Mouse (Mus musculus) heart, embryonic 15.5 days (tissue): ENCODE measurements around the gene Mme. TPM values are rescaled to one million over a fixed set of nuclear protein-coding genes. Genes with fewer than 3 reads are reported as not detected.

ENCODE experiments used
- ATAC-seq: fragments of 200-750 bp; cut with Nextera tagmentation; replicated peaks from 2 replicates; pipeline ENCODE4 v1.8.0; 2017; ENCODE audit warnings: low read depth, moderate TSS enrichment; ENCODE audit not compliant: insufficient number of reproducible peaks, insufficient read depth, low FRiP score
- H3K27ac ChIP-seq: fragments of 300-500 bp; sonication (generic); 2 replicates; pipeline ENCODE4 v1.5.1; 2015; ENCODE audit warnings: mild to moderate bottlenecking, inconsistent platforms
- H3K27me3 ChIP-seq: fragments of 300-500 bp; sonication (generic); 2 replicates; pipeline ENCODE4 v1.6.1; 2015; ENCODE audit warnings: inconsistent platforms
- H3K36me3 ChIP-seq: fragments of 300-500 bp; sonication (generic); 2 replicates; pipeline ENCODE4 v1.6.1; 2015; ENCODE audit warnings: mild to moderate bottlenecking, inconsistent platforms
- H3K4me1 ChIP-seq: fragments of 300-500 bp; sonication (generic); replicated peaks from 2 replicates; pipeline ENCODE4 v1.6.1; 2015; ENCODE audit warnings: inconsistent platforms
- H3K4me2 ChIP-seq: fragments of 300-500 bp; sonication (generic); 2 replicates; pipeline ENCODE4 v1.6.1; 2015; ENCODE audit warnings: inconsistent platforms, mild to moderate bottlenecking, moderate library complexity
- H3K4me3 ChIP-seq: fragments of 300-500 bp; sonication (generic); 2 replicates; pipeline ENCODE4 v1.5.1; 2015; ENCODE audit warnings: mild to moderate bottlenecking, inconsistent platforms
- H3K9ac ChIP-seq: fragments of 300-500 bp; sonication (generic); 2 replicates; pipeline ENCODE4 v1.6.1; 2015; ENCODE audit warnings: mild to moderate bottlenecking, inconsistent platforms
- H3K9me3 ChIP-seq: fragments of 300-500 bp; sonication (generic); replicated peaks from 2 replicates; pipeline ENCODE4 v1.6.1; 2016; ENCODE audit warnings: inconsistent platforms
- WGBS: fragments of 180-500 bp; shearing (Covaris S2); methylation state at CpG from one replicate; pipeline ENCODE4 v1.1.7; 2015; ENCODE audit warnings: mixed read lengths; 5-methylcytosine and 5-hydroxymethylcytosine counted together
- polyA plus RNA-seq: library from polyadenylated mRNA; unstranded; fragments of >200 nt; fragmentation: Nextera tagmentation; extraction: Ambion mirVana; gene quantifications from 2 replicates; pipeline ENCODE4 v1.2.1, GENCODE M21; 2015

Gene Mme
- polyA plus RNA-seq, result 3.2 and 3.9 TPM in 2 replicates

- H3K36me3 ChIP-seq, result no peaks in the 10 kb centered on the region
- 80% methylated on average over 7 of the region's 7 CpGs for WGBS
- no peaks in the 10 kb centered on the region for H3K4me1 ChIP-seq
- H3K27me3 ChIP-seq, result no peaks in the 10 kb centered on the region
- H3K27ac ChIP-seq, result no peak within 1 kb of the TSS
- no peak within 1 kb of the TSS for H3K9ac ChIP-seq
- no peak within 1 kb of the TSS for H3K4me3 ChIP-seq
- no peaks in the 10 kb centered on the region for H3K9me3 ChIP-seq
- H3K4me2 ChIP-seq, result no peak within 1 kb of the TSS
- ATAC-seq, result no peak
Measured at GRCm38 (mm10) chr3:63241099-63241587, at the start of gene Mme. TSS of gene Mme (plus strand) at chr3:63241537.

GRCm38 (mm10) chr3:63196565-63196964 lies 44.8 kb upstream of the Mme start:
- 61% methylated on average over 3 of the region's 3 CpGs for WGBS
- Histone ChIP-seq H3K27me3 (no peaks in the 10 kb centered on the region), H3K27ac (no peak overlapping the region), H3K36me3 (no peaks in the 10 kb centered on the region), H3K9me3 (no peaks in the 10 kb centered on the region), H3K9ac (no peak overlapping the region), H3K4me3 (no peak overlapping the region), H3K4me2 (no peak overlapping the region), H3K4me1 (no peaks in the 10 kb centered on the region)
- ATAC-seq, result no peak

- Histone ChIP-seq H3K36me3 (no peaks in the 10 kb centered on the region), H3K9ac (no peak overlapping the region), H3K4me2 (no peak overlapping the region), H3K4me1 (no peaks in the 10 kb centered on the region), H3K27ac (no peak overlapping the region), H3K27me3 (no peaks in the 10 kb centered on the region), H3K9me3 (no peaks in the 10 kb centered on the region), H3K4me3 (no peak overlapping the region)
- 81% methylated on average over 2 of the region's 2 CpGs for WGBS
- ATAC-seq, result no peak
Measured at GRCm38 (mm10) chr3:63198026-63198425, 43.3 kb upstream of the Mme start.

- WGBS, result 73% methylated on average over 4 of the region's 4 CpGs
- Histone ChIP-seq H3K9me3 (no peaks in the 10 kb centered on the region), H3K4me3 (no peak overlapping the region), H3K4me2 (no peak overlapping the region), H3K27ac (no peak overlapping the region), H3K4me1 (no peaks in the 10 kb centered on the region), H3K36me3 (no peaks in the 10 kb centered on the region), H3K27me3 (no peaks in the 10 kb centered on the region), H3K9ac (no peak overlapping the region)
- ATAC-seq, result no peak
Measured at GRCm38 (mm10) chr3:63221867-63222591, 19.3 kb upstream of the Mme start.

- H3K27ac ChIP-seq, result no peak overlapping the region
- H3K36me3 ChIP-seq, result no peaks in the 10 kb centered on the region
- no peak overlapping the region for H3K4me3 ChIP-seq
- 76% methylated on average over 1 of the region's 1 CpGs for WGBS
- no peak overlapping the region for H3K4me2 ChIP-seq
- no peaks in the 10 kb centered on the region for H3K4me1 ChIP-seq
- H3K9ac ChIP-seq, result no peak overlapping the region
- ATAC-seq, result no peak
- H3K9me3 ChIP-seq, result no peaks in the 10 kb centered on the region
- H3K27me3 ChIP-seq, result no peaks in the 10 kb centered on the region
Measured at GRCm38 (mm10) chr3:63223676-63224075, 17.7 kb upstream of the Mme start.

GRCm38 (mm10) chr3:63235957-63236356 lies 5.4 kb upstream of the Mme start:
- WGBS, result 57% methylated on average over 2 of the region's 2 CpGs
- Histone ChIP-seq H3K4me3 (no peak overlapping the region), H3K27ac (no peak overlapping the region), H3K4me1 (no peaks in the 10 kb centered on the region), H3K27me3 (no peaks in the 10 kb centered on the region), H3K4me2 (no peak overlapping the region), H3K9me3 (no peaks in the 10 kb centered on the region), H3K9ac (no peak overlapping the region), H3K36me3 (no peaks in the 10 kb centered on the region)
- ATAC-seq, result no peak

GRCm38 (mm10) chr3:63243721-63244120 lies 2.4 kb downstream of the Mme start:
- Histone ChIP-seq H3K27ac (no peak overlapping the region), H3K4me2 (no peak overlapping the region), H3K4me1 (no peaks in the 10 kb centered on the region), H3K36me3 (no peaks in the 10 kb centered on the region), H3K27me3 (no peaks in the 10 kb centered on the region), H3K4me3 (no peak overlapping the region), H3K9me3 (no peaks in the 10 kb centered on the region), H3K9ac (no peak overlapping the region)
- ATAC-seq, result no peak

GRCm38 (mm10) chr3:63272091-63272490 lies 30.8 kb downstream of the Mme start:
- ATAC-seq, result 0 out of 2 replicates have a peak, but pooled peaks have one; percentile 43
- no peak overlapping the region for H3K9ac ChIP-seq
- H3K4me1 ChIP-seq, result no peaks in the 10 kb centered on the region
- 59% methylated on average over 2 of the region's 2 CpGs for WGBS
- H3K4me3 ChIP-seq, result no peak overlapping the region
- no peaks in the 10 kb centered on the region for H3K27me3 ChIP-seq
- no peaks in the 10 kb centered on the region for H3K9me3 ChIP-seq
- no peak overlapping the region for H3K27ac ChIP-seq
- H3K4me2 ChIP-seq, result no peak overlapping the region
- no peaks in the 10 kb centered on the region for H3K36me3 ChIP-seq

GRCm38 (mm10) chr3:63294316-63294715 lies 53.0 kb downstream of the Mme start:
- Histone ChIP-seq H3K4me1 (peaks cover 6% of the 10 kb centered on the region; the same call in 1 of the 2 replicates), H3K9me3 (no peaks in the 10 kb centered on the region), H3K4me3 (no peak overlapping the region), H3K9ac (no peak overlapping the region), H3K36me3 (no peaks in the 10 kb centered on the region), H3K4me2 (peak overlapping the region; percentile 100; the same call in 1 of the 2 replicates), H3K27me3 (peaks cover 10% of the 10 kb centered on the region), H3K27ac (no peak overlapping the region)
- no peak for ATAC-seq
- WGBS, result 68% methylated on average over 6 of the region's 6 CpGs

- Histone ChIP-seq H3K4me1 (peaks cover 6% of the 10 kb centered on the region; the same call in 1 of the 2 replicates), H3K36me3 (no peaks in the 10 kb centered on the region), H3K27me3 (peaks cover 10% of the 10 kb centered on the region), H3K4me3 (peak overlapping the region; percentile 78), H3K4me2 (peak overlapping the region; percentile 100), H3K27ac (0 out of 2 replicates have a peak overlapping the region, but pooled peaks have one; percentile 66), H3K9ac (0 out of 2 replicates have a peak overlapping the region, but pooled peaks have one; percentile 63), H3K9me3 (no peaks in the 10 kb centered on the region)
- 40% methylated on average over 4 of the region's 4 CpGs for WGBS
- no peak for ATAC-seq
Measured at GRCm38 (mm10) chr3:63294791-63295190, 53.5 kb downstream of the Mme start.

- peaks cover 10% of the 10 kb centered on the region for H3K27me3 ChIP-seq
- ATAC-seq, result peak; percentile 70; the same call in 1 of the 2 replicates
- H3K9me3 ChIP-seq, result no peaks in the 10 kb centered on the region
- H3K27ac ChIP-seq, result peak overlapping the region; percentile 66
- peak overlapping the region; percentile 63 for H3K9ac ChIP-seq
- 0% methylated on average over 20 of the region's 21 CpGs for WGBS
- peak overlapping the region; percentile 100 for H3K4me2 ChIP-seq
- peak overlapping the region; percentile 78 for H3K4me3 ChIP-seq
- H3K36me3 ChIP-seq, result no peaks in the 10 kb centered on the region
- peaks cover 6% of the 10 kb centered on the region; the same call in 1 of the 2 replicates for H3K4me1 ChIP-seq
Measured at GRCm38 (mm10) chr3:63295237-63295636, 53.9 kb downstream of the Mme start.
